Mouse (Mus musculus): ENCODE measurements around the gene Hspb6.

- TF ChIP-seq CTCF (IDR thresholded peaks at IDR 0.05): no peak
- no peak for TF ChIP-seq EP300 (IDR thresholded peaks at IDR 0.05; ENCODE audit: insufficient read depth, low read depth, low read length)
Observed at GRCm38 (mm10) chr7:30572389-30572788, 20.4 kb downstream of the Hspb6 start.
